Mouse (Mus musculus) liver, embryonic 15.5 days (tissue): ENCODE data around the gene Arid5b. TPM values are rescaled to one million over a fixed set of nuclear protein-coding genes. Genes with fewer than 3 reads are reported as not detected.

Experiments used
- ATAC-seq: fragments of 200-750 bp; cut with Nextera tagmentation; 2 replicates; pipeline ENCODE4 v1.8.0; 2017; ENCODE audit warnings: moderate number of reproducible peaks, mild to moderate bottlenecking, moderate library complexity; ENCODE audit not compliant: insufficient read depth
- H3K27ac ChIP-seq: fragments of 300-500 bp; sonication (generic); replicated peaks from 2 replicates; pipeline ENCODE4 v1.5.1; 2015; ENCODE audit warnings: mild to moderate bottlenecking, inconsistent platforms
- H3K27me3 ChIP-seq: fragments of 300-500 bp; sonication (generic); 2 replicates; pipeline ENCODE4 v1.6.1; 2015; ENCODE audit warnings: mild to moderate bottlenecking, inconsistent platforms
- H3K36me3 ChIP-seq: fragments of 300-500 bp; sonication (generic); replicated peaks from 2 replicates; pipeline ENCODE4 v1.6.1; 2015; ENCODE audit warnings: moderate library complexity, mild to moderate bottlenecking, inconsistent platforms
- H3K4me1 ChIP-seq: fragments of 300-500 bp; sonication (generic); replicated peaks from 2 replicates; pipeline ENCODE4 v1.6.1; 2015; ENCODE audit warnings: inconsistent platforms
- H3K4me2 ChIP-seq: fragments of 300-500 bp; sonication (generic); 2 replicates; pipeline ENCODE4 v1.6.1; 2015; ENCODE audit warnings: moderate library complexity, mild to moderate bottlenecking, inconsistent platforms
- H3K4me3 ChIP-seq: fragments of 300-500 bp; sonication (generic); replicated peaks from 2 replicates; pipeline ENCODE4 v1.5.1; 2015; ENCODE audit warnings: mild to moderate bottlenecking, inconsistent platforms
- H3K9ac ChIP-seq: fragments of 300-500 bp; sonication (generic); 2 replicates; pipeline ENCODE4 v1.6.1; 2015; ENCODE audit warnings: moderate library complexity, mild to moderate bottlenecking, inconsistent platforms
- H3K9me3 ChIP-seq: fragments of 300-500 bp; sonication (generic); replicated peaks from 2 replicates; pipeline ENCODE4 v1.6.1; 2016; ENCODE audit warnings: inconsistent platforms
- WGBS: fragments of 180-500 bp; shearing (Covaris S2); methylation state at CpG from one replicate; pipeline ENCODE4 v1.1.7; 2015; ENCODE audit warnings: mixed read lengths; ENCODE audit not compliant: insufficient replicate concordance; 5-methylcytosine and 5-hydroxymethylcytosine counted together
- polyA plus RNA-seq: library from polyadenylated mRNA; unstranded; fragments of >200 nt; fragmentation: Nextera tagmentation; extraction: Ambion mirVana; gene quantifications from 2 replicates; pipeline ENCODE4 v1.2.1, GENCODE M21; 2015

The Arid5b gene
- polyA plus RNA-seq = 5.8 and 7.3 TPM in 2 replicates

- peaks cover 22% of the 10 kb centered on the region; the same call in 1 of the 2 replicates for H3K4me1 ChIP-seq
- H3K9me3 ChIP-seq = no peaks in the 10 kb centered on the region
- H3K27me3 ChIP-seq = peaks cover 68% of the 10 kb centered on the region
- no peak for ATAC-seq
- no peaks in the 10 kb centered on the region for H3K36me3 ChIP-seq
- peak within 1 kb of the TSS; percentile 60 for H3K4me3 ChIP-seq
- H3K27ac ChIP-seq = peak within 1 kb of the TSS; percentile 75
- H3K9ac ChIP-seq = peak within 1 kb of the TSS; percentile 30; the same call in 1 of the 2 replicates
- H3K4me2 ChIP-seq = peak within 1 kb of the TSS; percentile 72
- under 1% methylated on average over 24 of the region's 24 CpGs for WGBS
Measured at GRCm38 (mm10) chr10:68278632-68279361, at the start of gene Arid5b. Gene Arid5b, minus strand, starts transcription at chr10:68278740.

- H3K9ac ChIP-seq = no peak overlapping the region
- H3K27ac ChIP-seq = no peak overlapping the region
- H3K4me1 ChIP-seq = no peaks in the 10 kb centered on the region
- no peak overlapping the region for H3K4me2 ChIP-seq
- H3K4me3 ChIP-seq = no peak overlapping the region
- H3K27me3 ChIP-seq = no peaks in the 10 kb centered on the region
- no peaks in the 10 kb centered on the region for H3K36me3 ChIP-seq
- ATAC-seq = no peak
- 51% methylated on average over 6 of the region's 6 CpGs for WGBS
- H3K9me3 ChIP-seq = no peaks in the 10 kb centered on the region
Measured at GRCm38 (mm10) chr10:68325378-68325777, 46.8 kb upstream of the Arid5b start.

GRCm38 (mm10) chr10:68324061-68324460 lies 45.5 kb upstream of the Arid5b start:
- H3K9me3 ChIP-seq = no peaks in the 10 kb centered on the region
- no peak for ATAC-seq
- no peaks in the 10 kb centered on the region for H3K27me3 ChIP-seq
- no peak overlapping the region for H3K4me3 ChIP-seq
- H3K27ac ChIP-seq = no peak overlapping the region
- 74% methylated on average over 11 of the region's 11 CpGs for WGBS
- H3K4me1 ChIP-seq = no peaks in the 10 kb centered on the region
- no peaks in the 10 kb centered on the region for H3K36me3 ChIP-seq
- no peak overlapping the region for H3K4me2 ChIP-seq
- H3K9ac ChIP-seq = no peak overlapping the region

- no peaks in the 10 kb centered on the region for H3K9me3 ChIP-seq
- no peaks in the 10 kb centered on the region for H3K27me3 ChIP-seq
- no peak for ATAC-seq
- 64% methylated on average over 3 of the region's 3 CpGs for WGBS
- no peak overlapping the region for H3K4me3 ChIP-seq
- H3K4me1 ChIP-seq = no peaks in the 10 kb centered on the region
- no peak overlapping the region for H3K27ac ChIP-seq
- no peaks in the 10 kb centered on the region for H3K36me3 ChIP-seq
- H3K9ac ChIP-seq = no peak overlapping the region
- no peak overlapping the region for H3K4me2 ChIP-seq
Measured at GRCm38 (mm10) chr10:68323167-68323566, 44.6 kb upstream of the Arid5b start.

- WGBS = 61% methylated on average over 4 of the region's 4 CpGs
- no peak for ATAC-seq
- no peaks in the 10 kb centered on the region for H3K4me1 ChIP-seq
- H3K4me2 ChIP-seq = no peak overlapping the region
- H3K9me3 ChIP-seq = no peaks in the 10 kb centered on the region
- no peaks in the 10 kb centered on the region for H3K27me3 ChIP-seq
- no peak overlapping the region for H3K4me3 ChIP-seq
- no peak overlapping the region for H3K27ac ChIP-seq
- no peaks in the 10 kb centered on the region for H3K36me3 ChIP-seq
- no peak overlapping the region for H3K9ac ChIP-seq
Measured at GRCm38 (mm10) chr10:68320986-68321385, 42.4 kb upstream of the Arid5b start.

GRCm38 (mm10) chr10:68320496-68320895 lies 42.0 kb upstream of the Arid5b start:
- no peak overlapping the region for H3K9ac ChIP-seq
- no peak for ATAC-seq

GRCm38 (mm10) chr10:68319438-68319837 lies 40.9 kb upstream of the Arid5b start:
- no peak overlapping the region for H3K27ac ChIP-seq
- H3K4me2 ChIP-seq = no peak overlapping the region
- ATAC-seq = no peak
- WGBS = 31% methylated on average over 6 of the region's 6 CpGs
- H3K9ac ChIP-seq = no peak overlapping the region
- no peaks in the 10 kb centered on the region for H3K4me1 ChIP-seq
- H3K36me3 ChIP-seq = no peaks in the 10 kb centered on the region
- no peak overlapping the region for H3K4me3 ChIP-seq
- no peaks in the 10 kb centered on the region for H3K27me3 ChIP-seq
- no peaks in the 10 kb centered on the region for H3K9me3 ChIP-seq

More at GRCm38 (mm10) chr10:68320496-68320895, 42.0 kb upstream of the Arid5b start:
- H3K36me3 ChIP-seq = no peaks in the 10 kb centered on the region
- H3K4me1 ChIP-seq = no peaks in the 10 kb centered on the region
- 72% methylated on average over 5 of the region's 5 CpGs for WGBS
- no peak overlapping the region for H3K4me2 ChIP-seq
- H3K27ac ChIP-seq = no peak overlapping the region
- no peaks in the 10 kb centered on the region for H3K9me3 ChIP-seq
- no peaks in the 10 kb centered on the region for H3K27me3 ChIP-seq
- H3K4me3 ChIP-seq = no peak overlapping the region

- H3K9ac ChIP-seq = no peak overlapping the region
- no peak for ATAC-seq
- no peak overlapping the region for H3K27ac ChIP-seq
- H3K27me3 ChIP-seq = no peaks in the 10 kb centered on the region
- H3K4me3 ChIP-seq = no peak overlapping the region
- no peaks in the 10 kb centered on the region for H3K36me3 ChIP-seq
- 39% methylated on average over 6 of the region's 6 CpGs for WGBS
- H3K9me3 ChIP-seq = no peaks in the 10 kb centered on the region
- H3K4me2 ChIP-seq = no peak overlapping the region
- H3K4me1 ChIP-seq = no peaks in the 10 kb centered on the region
Measured at GRCm38 (mm10) chr10:68318438-68318979, 40.0 kb upstream of the Arid5b start.

- 0 out of 2 replicates have a peak, but pooled peaks cover 4% of the 10 kb centered on the region for H3K9me3 ChIP-seq
- H3K36me3 ChIP-seq = no peaks in the 10 kb centered on the region
- no peak overlapping the region for H3K27ac ChIP-seq
- no peaks in the 10 kb centered on the region for H3K27me3 ChIP-seq
- no peak overlapping the region for H3K4me3 ChIP-seq
- no peak for ATAC-seq
- 27% methylated on average over 8 of the region's 8 CpGs for WGBS
- no peak overlapping the region for H3K4me2 ChIP-seq
- H3K9ac ChIP-seq = no peak overlapping the region
- H3K4me1 ChIP-seq = no peaks in the 10 kb centered on the region
Measured at GRCm38 (mm10) chr10:68312734-68313133, 34.2 kb upstream of the Arid5b start.

- H3K27me3 ChIP-seq = no peaks in the 10 kb centered on the region
- H3K4me3 ChIP-seq = no peak overlapping the region
- H3K27ac ChIP-seq = no peak overlapping the region
- ATAC-seq = no peak
- no peak overlapping the region for H3K9ac ChIP-seq
- no peak overlapping the region for H3K4me2 ChIP-seq
- no peaks in the 10 kb centered on the region for H3K9me3 ChIP-seq
- no peaks in the 10 kb centered on the region for H3K36me3 ChIP-seq
- WGBS = 50% methylated on average over 7 of the region's 7 CpGs
- H3K4me1 ChIP-seq = no peaks in the 10 kb centered on the region
Measured at GRCm38 (mm10) chr10:68301013-68301412, 22.5 kb upstream of the Arid5b start.

- Histone ChIP-seq H3K4me1 (no peaks in the 10 kb centered on the region), H3K36me3 (no peaks in the 10 kb centered on the region), H3K9me3 (no peaks in the 10 kb centered on the region), H3K9ac (no peak overlapping the region), H3K27ac (no peak overlapping the region), H3K4me2 (no peak overlapping the region), H3K27me3 (no peaks in the 10 kb centered on the region), H3K4me3 (no peak overlapping the region)
- no peak for ATAC-seq
- 64% methylated on average over 4 of the region's 4 CpGs for WGBS
Measured at GRCm38 (mm10) chr10:68289465-68289864, 10.9 kb upstream of the Arid5b start.
